Mouse (Mus musculus): ENCODE results near the gene Dok3.
A peak's percentile ranks its signal among the peaks of the same experiment; 100 is the strongest.
"Not testable (repeated sequence)": the region's sequence is repeated elsewhere in the genome, so short reads cannot be mapped to it uniquely, and the experiment has no call there.

The Dok3 gene

GRCm38 (mm10) chr13:55529198-55529915 lies at the start of gene Dok3:
Gene Dok3, minus strand, starts transcription at chr13:55529296.
- no peak for DNase-seq (ENCODE audit: low spot score in 2 of 2)

- DNase-seq (ENCODE audit: low spot score in 2 of 2): no peak
Observed at GRCm38 (mm10) chr13:55578086-55578485, 49.0 kb upstream of the Dok3 start.

DNA sequence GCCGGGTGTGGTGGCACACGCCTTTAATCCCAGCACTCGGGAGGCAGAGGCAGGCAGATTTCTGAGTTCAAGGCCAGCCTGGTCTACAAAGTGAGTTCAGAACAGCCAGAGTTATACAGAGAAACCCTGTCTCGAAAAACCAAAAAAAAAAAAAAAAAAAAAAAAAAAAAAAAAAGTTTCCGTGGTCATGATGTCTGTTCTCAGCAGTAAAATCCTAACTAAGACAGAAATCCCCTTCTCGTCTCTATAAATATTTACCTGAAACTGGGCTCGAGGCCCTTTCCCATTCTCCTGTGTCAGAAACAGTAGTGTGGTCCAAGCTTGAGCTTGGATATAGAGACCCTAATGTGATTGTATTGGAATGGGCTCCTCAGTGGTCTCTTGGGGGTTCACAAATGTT lies 47.8 kb upstream of the Dok3 start:
- not testable (repeated sequence) for DNase-seq (ENCODE audit: low spot score in 2 of 2)

- DNase-seq (ENCODE audit: low spot score in 2 of 2): no peak
Observed at GRCm38 (mm10) chr13:55575932-55576331, 46.8 kb upstream of the Dok3 start.

DNA sequence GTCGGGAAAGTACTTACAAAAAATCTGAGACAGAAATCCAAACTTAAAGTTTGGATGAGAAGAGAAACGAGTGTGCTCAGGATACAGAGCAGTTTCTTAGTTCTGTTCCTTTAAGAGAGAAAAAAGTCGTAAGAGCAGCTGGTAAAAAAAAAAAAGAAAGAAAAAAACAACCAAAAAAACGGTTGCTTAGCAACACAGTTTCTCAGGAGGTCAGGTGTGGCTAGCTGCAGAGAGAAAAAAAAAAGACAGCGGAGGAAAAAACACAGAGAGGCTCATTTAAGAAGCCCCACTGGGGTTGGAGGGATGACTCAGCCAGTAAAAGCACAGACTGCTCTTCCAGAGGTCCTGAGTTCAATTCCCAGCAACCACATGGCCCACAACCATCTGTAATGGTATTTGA lies 45.2 kb upstream of the Dok3 start:
- DNase-seq (ENCODE audit: low spot score in 2 of 2): no peak

GRCm38 (mm10) chr13:55573432-55573831 lies 44.3 kb upstream of the Dok3 start, which contains the start of gene Tmed9:
Gene Tmed9, plus strand, starts transcription at chr13:55573732.
- no peak for DNase-seq (ENCODE audit: low spot score in 2 of 2)

GRCm38 (mm10) chr13:55571977-55572376 lies 42.9 kb upstream of the Dok3 start:
- DNase-seq (ENCODE audit: low spot score in 2 of 2): no peak

- peak; percentile 86 to 88 for DNase-seq (ENCODE audit: low spot score in 2 of 2)
Observed at GRCm38 (mm10) chr13:55571027-55571751, 42.1 kb upstream of the Dok3 start, which contains the start of gene Fam193b. Gene Fam193b, minus strand, starts transcription at chr13:55571120.

DNA sequence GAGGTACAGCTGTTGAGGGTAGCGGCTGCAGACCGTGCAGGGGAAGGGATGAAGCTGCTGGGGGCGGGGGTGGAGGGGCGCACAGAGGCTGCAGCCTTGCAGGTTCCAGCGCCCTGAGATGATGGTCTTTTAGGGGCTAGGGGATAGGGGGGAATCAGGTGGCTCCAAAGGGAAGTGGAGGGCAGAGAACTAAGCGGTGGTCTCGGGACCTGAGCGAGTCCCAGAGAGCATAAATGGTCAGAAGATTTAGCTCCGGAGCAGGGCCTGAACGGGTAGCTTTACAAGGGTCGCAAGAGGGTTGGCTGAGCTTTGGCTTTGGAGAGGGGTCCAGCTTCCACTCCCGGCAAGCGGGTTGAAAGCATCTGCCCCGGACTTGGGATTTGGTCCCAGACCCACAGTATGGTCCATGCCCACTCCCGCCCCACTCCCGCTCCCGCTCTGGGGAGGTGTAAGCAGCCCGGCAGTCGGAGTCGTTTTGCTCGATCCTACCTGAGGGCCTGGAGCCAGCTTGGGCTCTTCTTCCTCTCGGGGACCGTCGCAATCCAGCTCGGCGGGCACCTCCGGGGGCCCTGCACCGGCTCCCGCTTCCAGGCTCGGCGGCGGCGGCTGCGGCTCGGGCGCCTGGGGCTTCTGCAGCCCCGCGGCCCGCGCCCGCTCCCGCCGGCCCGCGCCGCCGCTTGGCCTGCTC lies 41.3 kb upstream of the Dok3 start:
- peak in 1 of 2 experiments; percentile 29 for DNase-seq (ENCODE audit: low spot score in 2 of 2)

- DNase-seq (ENCODE audit: low spot score in 2 of 2): peak in 1 of 2 experiments; percentile 30
Observed at GRCm38 (mm10) chr13:55569726-55570285, 40.7 kb upstream of the Dok3 start.

DNA sequence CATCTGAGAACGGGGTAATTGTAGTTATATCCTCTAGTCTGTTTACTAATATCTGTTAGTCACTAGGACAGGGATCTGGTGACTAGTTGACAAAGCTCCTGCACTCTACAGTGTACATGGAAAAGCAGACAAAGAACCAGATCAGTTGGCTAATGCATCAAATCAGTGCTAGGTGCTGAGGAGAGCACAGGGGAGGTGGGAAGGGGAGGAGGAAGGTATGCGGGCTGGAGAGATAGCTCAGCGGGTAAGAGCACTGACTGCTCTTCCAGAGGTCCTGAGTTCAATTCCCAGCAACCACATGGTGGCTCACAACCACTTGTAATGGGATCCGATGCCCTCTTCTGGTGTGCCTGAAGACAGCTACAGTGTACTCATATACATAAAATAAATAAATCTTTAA lies 39.4 kb upstream of the Dok3 start:
- not testable (repeated sequence) for DNase-seq (ENCODE audit: low spot score in 2 of 2)

GRCm38 (mm10) chr13:55567949-55568348 lies 38.9 kb upstream of the Dok3 start:
- DNase-seq (ENCODE audit: low spot score in 2 of 2): no peak

GRCm38 (mm10) chr13:55567001-55567400 lies 37.9 kb upstream of the Dok3 start:
- no peak for DNase-seq (ENCODE audit: low spot score in 2 of 2)

GRCm38 (mm10) chr13:55563266-55563879 lies 34.3 kb upstream of the Dok3 start:
- no peak for DNase-seq (ENCODE audit: low spot score in 2 of 2)

- DNase-seq (ENCODE audit: low spot score in 2 of 2): no peak
Observed at GRCm38 (mm10) chr13:55557499-55557898, 28.4 kb upstream of the Dok3 start.

DNA sequence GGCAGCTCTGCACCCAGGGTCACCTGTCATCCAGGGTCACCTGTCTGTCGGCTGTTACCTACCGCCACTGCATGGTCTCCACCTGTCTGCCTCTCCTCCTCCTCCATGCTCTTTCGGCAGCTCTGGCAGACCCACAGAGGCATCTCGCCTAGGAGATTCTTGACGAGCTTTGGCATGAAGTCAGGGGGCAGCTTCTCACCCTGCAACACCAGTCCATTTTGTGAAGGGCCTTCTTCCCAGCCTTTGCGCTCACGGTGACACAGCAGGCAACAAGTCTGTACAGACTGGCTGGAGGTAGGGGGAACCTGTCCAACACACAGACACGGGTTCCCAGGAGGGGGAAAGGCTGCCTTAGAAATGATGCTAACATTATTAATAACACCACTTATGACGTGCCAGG lies 26.8 kb upstream of the Dok3 start:
- DNase-seq (ENCODE audit: low spot score in 2 of 2): no peak

- no peak for DNase-seq (ENCODE audit: low spot score in 2 of 2)
Observed at GRCm38 (mm10) chr13:55549061-55549460, 20.0 kb upstream of the Dok3 start.

GRCm38 (mm10) chr13:55548426-55548825 lies 19.3 kb upstream of the Dok3 start:
- DNase-seq (ENCODE audit: low spot score in 2 of 2): no peak

- DNase-seq (ENCODE audit: low spot score in 2 of 2): no peak
Observed at GRCm38 (mm10) chr13:55547916-55548315, 18.8 kb upstream of the Dok3 start.

DNA sequence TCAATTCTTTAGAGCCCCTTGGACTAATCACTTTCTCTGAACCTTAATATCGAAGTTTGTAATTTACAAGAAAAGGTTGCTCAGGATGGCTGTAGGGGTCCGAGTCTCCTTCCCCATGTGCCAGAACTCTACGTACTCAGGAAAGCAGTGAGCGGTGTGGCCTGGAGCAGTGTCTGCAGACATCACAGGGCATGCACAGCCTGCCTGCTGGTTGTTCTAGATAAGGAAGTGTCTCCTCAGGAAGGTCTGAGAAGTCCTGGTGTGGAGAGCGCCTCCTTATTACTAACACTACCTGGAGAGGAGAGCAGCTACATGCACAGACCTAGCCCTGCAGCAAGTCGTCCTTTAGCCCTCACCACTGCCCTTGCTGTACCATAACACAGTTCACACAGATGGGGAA lies 15.7 kb upstream of the Dok3 start:
- DNase-seq (ENCODE audit: low spot score in 2 of 2): no peak

- DNase-seq (ENCODE audit: low spot score in 2 of 2): no peak
Observed at GRCm38 (mm10) chr13:55543447-55543846, 14.4 kb upstream of the Dok3 start.

DNA sequence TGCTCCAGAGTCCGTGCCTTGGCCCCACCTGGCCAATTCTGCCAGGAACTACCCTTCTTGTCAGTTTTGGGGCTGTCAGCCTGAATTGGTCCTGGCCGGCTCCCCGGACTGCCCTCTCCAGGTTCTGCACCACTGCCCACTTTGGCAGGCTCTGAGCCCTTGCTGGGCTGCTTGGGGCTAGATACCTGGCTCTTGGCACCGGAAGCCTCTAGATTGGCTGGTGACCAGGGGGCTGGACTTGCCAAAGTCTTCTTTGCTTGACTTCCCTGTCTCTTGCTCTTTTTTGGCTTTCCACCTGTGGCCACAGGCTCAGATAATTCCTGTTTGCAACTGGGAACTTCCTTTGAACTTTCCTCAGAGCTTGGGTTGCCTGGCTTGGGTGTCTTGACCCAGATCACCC lies 13.8 kb upstream of the Dok3 start:
- DNase-seq (ENCODE audit: low spot score in 2 of 2): no peak

Data from frontal cortex, postnatal 14 days (tissue).